Mouse (Mus musculus) myocyte (in vitro differentiated cells): Measurements from ENCODE around the gene Uap1l1. TPM values are rescaled to one million over a fixed set of nuclear protein-coding genes. Genes with fewer than 3 reads are reported as not detected.
A peak's percentile ranks its signal among the peaks of the same experiment; 100 is the strongest.

Experiments
- H3K27me3 ChIP-seq: one replicate; pipeline ENCODE4 v1.6.1; 2011; ENCODE audit not compliant: control insufficient read depth, insufficient read depth, insufficient read length
- H3K36me3 ChIP-seq: one replicate; pipeline ENCODE4 v1.6.1; 2011; ENCODE audit not compliant: control insufficient read depth, insufficient read depth
- H3K4me2 ChIP-seq: one replicate; pipeline ENCODE4 v1.6.1; 2011; ENCODE audit warnings: low read depth, control low read depth
- H3K4me3 ChIP-seq: one replicate; pipeline ENCODE4 v1.5.1; 2011; ENCODE audit warnings: mild to moderate bottlenecking, control low read depth, moderate library complexity
- H3K79me2 ChIP-seq: one replicate; pipeline ENCODE4 v1.6.1; 2011; ENCODE audit not compliant: control insufficient read depth, insufficient read depth
- H3ac ChIP-seq: one replicate; pipeline ENCODE4 v1.6.1; 2011; ENCODE audit not compliant: control insufficient read depth, insufficient read length
- CEBPB ChIP-seq: IDR thresholded peaks from 2 replicates; pipeline ENCODE4 v1.6.1; 2011; ENCODE audit warnings: mild to moderate bottlenecking, moderate library complexity; ENCODE audit not compliant: poor library complexity, insufficient read depth, severe bottlenecking
- E2F4 ChIP-seq: IDR thresholded peaks from one replicate; pipeline ENCODE4 v1.6.1; 2011; ENCODE audit warnings: mild to moderate bottlenecking, control low read depth, moderate library complexity; ENCODE audit not compliant: insufficient read depth
- MAX ChIP-seq: IDR thresholded peaks from one replicate; pipeline ENCODE4 v1.6.1; 2011; ENCODE audit warnings: low read depth, mild to moderate bottlenecking, control low read depth
- MYOD1 ChIP-seq, 3 experiments: IDR thresholded peaks; one replicate each; pipeline ENCODE4 v1.6.1; 2011; ENCODE audit warnings: control low read depth in 2 of 3, low read depth in 2 of 3, mild to moderate bottlenecking in 2 of 3, moderate library complexity in 1 of 3; ENCODE audit not compliant: insufficient read length in 2 of 3, control insufficient read depth in 1 of 3
- MYOG ChIP-seq, 3 experiments: IDR thresholded peaks; one replicate each; pipeline ENCODE4 v1.6.1; 2011; ENCODE audit warnings: control low read depth in 2 of 3, low read depth in 2 of 3, mild to moderate bottlenecking in 2 of 3; ENCODE audit not compliant: insufficient read length in 2 of 3, control insufficient read depth in 1 of 3, insufficient read depth in 1 of 3
- POLR2A ChIP-seq: IDR thresholded peaks from one replicate; pipeline ENCODE4 v1.6.1; 2011; ENCODE audit warnings: low read depth, mild to moderate bottlenecking, control low read depth, moderate library complexity; ENCODE audit not compliant: insufficient read length
- POLR2AphosphoS2 ChIP-seq: IDR thresholded peaks from one replicate; pipeline ENCODE4 v1.6.1; 2011; ENCODE audit warnings: low read depth, control low read depth; ENCODE audit not compliant: insufficient read length
- REST ChIP-seq: IDR thresholded peaks from one replicate; pipeline ENCODE4 v1.6.1; 2011; ENCODE audit warnings: mild to moderate bottlenecking, control low read depth, moderate library complexity; ENCODE audit not compliant: insufficient read depth, insufficient read length
- SRF ChIP-seq: IDR thresholded peaks from one replicate; pipeline ENCODE4 v1.6.1; 2011; ENCODE audit warnings: low read depth; ENCODE audit not compliant: control insufficient read depth, insufficient read length
- TCF12 ChIP-seq: IDR thresholded peaks from one replicate; pipeline ENCODE4 v1.6.1; 2011; ENCODE audit warnings: mild to moderate bottlenecking, control low read depth; ENCODE audit not compliant: poor library complexity, insufficient read depth, severe bottlenecking
- TCF3 ChIP-seq: IDR thresholded peaks from one replicate; pipeline ENCODE4 v1.6.1; 2011; ENCODE audit warnings: low read depth, control low read depth; ENCODE audit not compliant: insufficient read length
- USF1 ChIP-seq: IDR thresholded peaks from one replicate; pipeline ENCODE4 v1.6.1; 2011; ENCODE audit warnings: low read depth, mild to moderate bottlenecking, control low read depth, moderate library complexity
- polyA plus RNA-seq: library from polyadenylated mRNA; unstranded; fragments of >200 nt; fragmentation: generic; extraction: Trizol; gene quantifications from one replicate; pipeline ENCODE4 v1.2.1, GENCODE M21; 2012; ENCODE audit warnings: missing spikeins

Gene Uap1l1
- polyA plus RNA-seq, 1 experiment, result 68.3 TPM

GRCm38 (mm10) chr2:25391266-25391665 lies 25.8 kb upstream of the Uap1l1 start:
- Histone ChIP-seq H3K4me3 (no peak overlapping the region), H3ac (no peak overlapping the region), H3K4me2 (no peak overlapping the region), H3K79me2 (no peaks in the 10 kb centered on the region), H3K36me3 (no peaks in the 10 kb centered on the region), H3K27me3 (peaks cover 12% of the 10 kb centered on the region)
- no peak for TF ChIP-seq TCF3
- no peak for TF ChIP-seq POLR2AphosphoS2
- no peak for TF ChIP-seq TCF12
- no peak for TF ChIP-seq MYOG (IDR thresholded peaks at IDR 0.05; ENCODE audit: control insufficient read depth in 1 of 3, insufficient read depth in 1 of 3, insufficient read length in 2 of 3, low read depth in 2 of 3)

- Histone ChIP-seq H3ac (no peak overlapping the region), H3K36me3 (no peaks in the 10 kb centered on the region), H3K4me2 (no peak overlapping the region), H3K79me2 (no peaks in the 10 kb centered on the region), H3K27me3 (peaks cover 8% of the 10 kb centered on the region), H3K4me3 (no peak overlapping the region)
- TF ChIP-seq REST, result no peak
- no peak for TF ChIP-seq MAX
- no peak for TF ChIP-seq TCF12
- TF ChIP-seq SRF, result no peak
- TF ChIP-seq MYOG (IDR thresholded peaks at IDR 0.05; ENCODE audit: control insufficient read depth in 1 of 3, insufficient read depth in 1 of 3, insufficient read length in 2 of 3, low read depth in 2 of 3), result no peak
- TF ChIP-seq E2F4, result no peak
- TF ChIP-seq CEBPB, result no peak
- TF ChIP-seq TCF3, result no peak
- TF ChIP-seq USF1, result no peak
- TF ChIP-seq POLR2AphosphoS2, result no peak
These were observed 19.0 kb upstream of the Uap1l1 start for GRCm38 (mm10) chr2:25384492-25384891.

- Histone ChIP-seq H3ac (no peak overlapping the region), H3K36me3 (peaks cover 7% of the 10 kb centered on the region), H3K4me3 (no peak overlapping the region), H3K27me3 (no peaks in the 10 kb centered on the region), H3K4me2 (no peak overlapping the region), H3K79me2 (no peaks in the 10 kb centered on the region)
- TF ChIP-seq MAX (no peak), SRF (no peak), TCF12 (no peak)
These were observed 11.1 kb upstream of the Uap1l1 start for GRCm38 (mm10) chr2:25376589-25376988.

- Histone ChIP-seq H3K27me3 (no peaks in the 10 kb centered on the region), H3K79me2 (no peaks in the 10 kb centered on the region), H3K4me2 (peak overlapping the region; percentile 89), H3K4me3 (peak overlapping the region; percentile 49), H3K36me3 (peaks cover 7% of the 10 kb centered on the region), H3ac (peak overlapping the region; percentile 67)
- TF ChIP-seq POLR2A (no peak), MYOD1 (IDR thresholded peaks at IDR 0.05; ENCODE audit: control insufficient read depth in 1 of 3, insufficient read length in 2 of 3, low read depth in 2 of 3) (peak in 2 of 3 experiments; percentile 49 to 63), MYOG (IDR thresholded peaks at IDR 0.05; ENCODE audit: control insufficient read depth in 1 of 3, insufficient read depth in 1 of 3, insufficient read length in 2 of 3, low read depth in 2 of 3) (peak in 2 of 3 experiments; percentile 51)
These were observed 7.9 kb upstream of the Uap1l1 start for GRCm38 (mm10) chr2:25373431-25373830.

- H3K79me2 ChIP-seq, result no peaks in the 10 kb centered on the region
- H3K36me3 ChIP-seq, result peaks cover 5% of the 10 kb centered on the region
- no peaks in the 10 kb centered on the region for H3K27me3 ChIP-seq
- TF ChIP-seq USF1 (no peak), E2F4 (no peak), MAX (no peak), MYOG (IDR thresholded peaks at IDR 0.05; ENCODE audit: control insufficient read depth in 1 of 3, insufficient read depth in 1 of 3, insufficient read length in 2 of 3, low read depth in 2 of 3) (no peak), MYOD1 (IDR thresholded peaks at IDR 0.05; ENCODE audit: control insufficient read depth in 1 of 3, insufficient read length in 2 of 3, low read depth in 2 of 3) (no peak), REST (no peak), POLR2AphosphoS2 (no peak), POLR2A (no peak), CEBPB (no peak), TCF12 (no peak), TCF3 (no peak), SRF (no peak)
- H3K4me2 ChIP-seq, result peak overlapping the region; percentile 89
- H3K4me3 ChIP-seq, result peak overlapping the region; percentile 49
- H3ac ChIP-seq, result peak overlapping the region; percentile 67
These were observed 7.3 kb upstream of the Uap1l1 start for GRCm38 (mm10) chr2:25372644-25373391.
